Mouse (Mus musculus) monocyte, adult 5-6 weeks (primary cell): ENCODE results near the gene Galk1. TPM values are rescaled to one million over a fixed set of nuclear protein-coding genes. Genes with fewer than 3 reads are reported as not detected.
"Not testable (repeated sequence)": the region's sequence is repeated elsewhere in the genome, so short reads cannot be mapped to it uniquely, and the experiment has no call there.

Experiments
- ATAC-seq: fragments of 153-309, 156-312 bp; replicated peaks from 2 replicates; pipeline ENCODE4 v1.8.0; 2017; ENCODE audit warnings: mild to moderate bottlenecking; ENCODE audit not compliant: low TSS enrichment, insufficient number of reproducible peaks, severe bottlenecking, poor library complexity, low FRiP score
- total RNA-seq: library from RNA; stranded (forward); fragments of 200-1000, 200-491, 200-594 nt; gene quantifications from 3 replicates; pipeline ENCODE4 v1.2.3, GENCODE M21; 2017

Galk1 gene
- total RNA-seq, 1 experiment from 2014 or later = 5.8 TPM

GRCm38 (mm10) chr11:116036671-116037070 lies 24.2 kb upstream of the Galk1 start:
- ATAC-seq = no peak

- ATAC-seq = no peak
Observed at GRCm38 (mm10) chr11:116034584-116034983, 22.1 kb upstream of the Galk1 start.

GRCm38 (mm10) chr11:116030898-116031845 lies 18.7 kb upstream of the Galk1 start:
- ATAC-seq = peak; percentile 52

- peak; percentile 85 for ATAC-seq
Observed at GRCm38 (mm10) chr11:116030088-116030897, 17.8 kb upstream of the Galk1 start, which contains the start of gene Unk. Gene Unk, plus strand, starts transcription at chr11:116030322.

- ATAC-seq = no peak
Observed at GRCm38 (mm10) chr11:116029086-116029865, 16.8 kb upstream of the Galk1 start.

GRCm38 (mm10) chr11:116028177-116028865 lies 15.8 kb upstream of the Galk1 start:
- ATAC-seq = no peak

- peak; percentile 8; the same call in 1 of the 2 replicates for ATAC-seq
Observed at GRCm38 (mm10) chr11:116027756-116028155, 15.2 kb upstream of the Galk1 start, which contains the start of gene H3f3b. Gene H3f3b, minus strand, starts transcription at chr11:116027962.

- ATAC-seq = no peak
Observed at GRCm38 (mm10) chr11:116025056-116025845, 12.7 kb upstream of the Galk1 start.

- peak; percentile 85 for ATAC-seq
Observed at GRCm38 (mm10) chr11:116024356-116024808, 11.9 kb upstream of the Galk1 start.

GRCm38 (mm10) chr11:116023771-116024355 lies 11.3 kb upstream of the Galk1 start:
- ATAC-seq = peak; percentile 25

GRCm38 (mm10) chr11:116023074-116023770 lies 10.7 kb upstream of the Galk1 start:
- ATAC-seq = not testable (repeated sequence)

GRCm38 (mm10) chr11:116022256-116022780 lies 9.8 kb upstream of the Galk1 start:
- no peak for ATAC-seq

- no peak for ATAC-seq
Observed at GRCm38 (mm10) chr11:116021328-116022220, 9.1 kb upstream of the Galk1 start.

GRCm38 (mm10) chr11:116020519-116020922 lies 8.0 kb upstream of the Galk1 start:
- no peak for ATAC-seq

GRCm38 (mm10) chr11:116019976-116020411 lies 7.5 kb upstream of the Galk1 start:
- ATAC-seq = 0 out of 2 replicates have a peak, but pooled peaks have one; percentile 10
